Mouse (Mus musculus): ENCODE data around the gene Unc13c.

GRCm38 (mm10) chr9:73965322-73965915 lies 3.3 kb downstream of the Unc13c start:
- TF ChIP-seq POLR2A (IDR thresholded peaks at IDR 0.05; ENCODE audit: low read depth, low read length): no peak
- no peak for TF ChIP-seq CTCF (IDR thresholded peaks at IDR 0.05; ENCODE audit: extremely low read depth, insufficient read depth, insufficient read length, insufficient replicate concordance)

All from spleen, adult 2 months (tissue).